Mouse (Mus musculus): ENCODE measurements around the gene Trim25. TPM values are rescaled to one million over a fixed set of nuclear protein-coding genes. Genes with fewer than 3 reads are reported as not detected.
A peak's percentile ranks its signal among the peaks of the same experiment; 100 is the strongest.
"Not testable (repeated sequence)": the region's sequence is repeated elsewhere in the genome, so short reads cannot be mapped to it uniquely, and the experiment has no call there.

Trim25 gene
- polyA plus RNA-seq, 1 experiment from 2014 or later, result 24.2 TPM

DNA sequence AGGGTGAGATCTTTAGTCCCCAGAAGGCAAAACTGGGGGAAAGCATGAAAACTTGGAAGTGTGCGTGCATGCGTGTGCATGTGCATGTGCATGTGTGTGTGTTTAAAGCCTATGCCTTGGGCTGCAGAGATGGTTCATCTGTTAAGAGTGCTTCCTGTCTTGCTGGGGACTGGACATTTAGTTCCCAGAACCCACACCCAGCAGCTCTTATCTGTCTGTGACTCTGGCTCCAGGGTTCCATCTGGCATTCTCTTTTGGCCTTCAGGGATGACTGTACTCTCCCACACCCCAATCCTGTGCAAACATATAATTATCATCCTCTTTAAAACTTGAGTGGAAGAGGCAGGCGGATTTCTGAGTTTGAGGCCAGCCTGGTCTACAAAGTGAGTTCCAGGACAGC lies 26.9 kb downstream of the Trim25 start:
- H3K9ac ChIP-seq (ENCODE audit: low read length), result no peak overlapping the region
- H3K27me3 ChIP-seq (ENCODE audit: control insufficient read depth, insufficient read depth, low read depth, low read length), result no peaks in the 10 kb centered on the region
- H3K9me3 ChIP-seq (ENCODE audit: control insufficient read depth, low read length), result no peaks in the 10 kb centered on the region
- H3K36me3 ChIP-seq (ENCODE audit: control insufficient read depth, insufficient read depth, low read length), result no peaks in the 10 kb centered on the region
- no peak overlapping the region for H3K27ac ChIP-seq (ENCODE audit: low read length)
- H3K4me3 ChIP-seq (ENCODE audit: low read length), result no peak overlapping the region
- no peak for ATAC-seq (ENCODE audit: low read depth)
- no peak overlapping the region for H3K4me2 ChIP-seq (ENCODE audit: low read depth, low read length)
- H3K4me1 ChIP-seq (replicated peaks; ENCODE audit: control insufficient read depth, insufficient read depth, low read length), result peaks cover 17% of the 10 kb centered on the region
- 94% methylated on average over 3 of the region's 3 CpGs for WGBS

DNA sequence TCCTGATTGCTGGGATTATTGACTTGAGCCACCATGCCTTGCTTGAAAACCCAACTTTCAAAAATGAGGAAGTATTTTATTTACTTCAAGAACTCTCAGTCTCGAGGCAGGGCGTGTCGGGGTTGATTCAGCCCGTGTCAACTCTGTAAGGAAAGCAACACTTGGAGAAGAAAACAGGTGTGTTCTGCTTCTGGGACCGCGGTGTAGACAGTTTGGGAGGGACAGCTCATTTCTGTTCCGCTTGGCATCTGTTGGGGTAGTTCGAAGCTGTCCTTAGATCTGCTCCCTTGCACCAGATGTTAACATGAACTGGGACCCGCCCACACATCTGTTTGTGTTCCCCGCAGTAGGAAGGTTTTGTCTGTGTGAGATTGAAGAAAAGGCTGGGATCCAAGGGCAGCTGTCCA lies 28.8 kb downstream of the Trim25 start:
- no peak overlapping the region for H3K4me2 ChIP-seq (ENCODE audit: low read depth, low read length)
- H3K4me3 ChIP-seq (ENCODE audit: low read length), result no peak overlapping the region
- H3K27ac ChIP-seq (ENCODE audit: low read length), result no peak overlapping the region
- no peak for ATAC-seq (ENCODE audit: low read depth)
- no peaks in the 10 kb centered on the region for H3K27me3 ChIP-seq (ENCODE audit: control insufficient read depth, insufficient read depth, low read depth, low read length)
- 60% methylated on average over 10 of the region's 10 CpGs for WGBS
- peaks cover 17% of the 10 kb centered on the region for H3K4me1 ChIP-seq (replicated peaks; ENCODE audit: control insufficient read depth, insufficient read depth, low read length)
- no peaks in the 10 kb centered on the region for H3K36me3 ChIP-seq (ENCODE audit: control insufficient read depth, insufficient read depth, low read length)
- no peak overlapping the region for H3K9ac ChIP-seq (ENCODE audit: low read length)
- H3K9me3 ChIP-seq (ENCODE audit: control insufficient read depth, low read length), result no peaks in the 10 kb centered on the region

DNA sequence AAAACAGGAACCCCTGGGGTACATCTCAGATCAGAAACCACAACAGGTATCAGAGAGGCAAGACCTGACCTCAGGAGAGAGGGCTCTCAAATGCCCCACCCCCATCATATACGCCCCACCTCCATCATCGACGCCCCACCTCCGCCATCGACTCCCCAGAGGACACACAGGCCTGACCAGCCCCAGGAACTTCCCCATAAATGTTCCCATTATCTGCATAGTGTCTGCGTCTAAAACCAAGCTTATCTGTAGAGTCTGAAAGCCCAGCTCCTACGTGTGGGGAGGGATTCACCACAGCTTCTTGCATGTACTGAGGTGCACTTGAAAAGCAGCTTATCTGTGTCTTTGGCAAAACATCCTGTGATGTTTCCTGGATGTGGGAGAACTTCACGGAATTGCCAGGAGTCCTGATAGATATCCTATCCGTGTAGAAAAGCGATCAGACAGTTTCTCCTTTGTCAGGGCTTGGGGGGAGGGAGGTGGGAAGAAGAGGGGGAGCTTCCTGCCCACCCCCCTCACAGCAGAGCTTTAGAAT lies 29.8 kb downstream of the Trim25 start:
- H3K36me3 ChIP-seq (ENCODE audit: control insufficient read depth, insufficient read depth, low read length), result no peaks in the 10 kb centered on the region
- H3K4me3 ChIP-seq (ENCODE audit: low read length), result no peak overlapping the region
- no peaks in the 10 kb centered on the region for H3K27me3 ChIP-seq (ENCODE audit: control insufficient read depth, insufficient read depth, low read depth, low read length)
- H3K9me3 ChIP-seq (ENCODE audit: control insufficient read depth, low read length), result no peaks in the 10 kb centered on the region
- peak overlapping the region; percentile 7 for H3K27ac ChIP-seq (ENCODE audit: low read length)
- H3K4me1 ChIP-seq (replicated peaks; ENCODE audit: control insufficient read depth, insufficient read depth, low read length), result peaks cover 17% of the 10 kb centered on the region
- WGBS, result 28% methylated on average over 10 of the region's 10 CpGs
- no peak for ATAC-seq (ENCODE audit: low read depth)
- H3K9ac ChIP-seq (ENCODE audit: low read length), result no peak overlapping the region
- H3K4me2 ChIP-seq (ENCODE audit: low read depth, low read length), result no peak overlapping the region

DNA sequence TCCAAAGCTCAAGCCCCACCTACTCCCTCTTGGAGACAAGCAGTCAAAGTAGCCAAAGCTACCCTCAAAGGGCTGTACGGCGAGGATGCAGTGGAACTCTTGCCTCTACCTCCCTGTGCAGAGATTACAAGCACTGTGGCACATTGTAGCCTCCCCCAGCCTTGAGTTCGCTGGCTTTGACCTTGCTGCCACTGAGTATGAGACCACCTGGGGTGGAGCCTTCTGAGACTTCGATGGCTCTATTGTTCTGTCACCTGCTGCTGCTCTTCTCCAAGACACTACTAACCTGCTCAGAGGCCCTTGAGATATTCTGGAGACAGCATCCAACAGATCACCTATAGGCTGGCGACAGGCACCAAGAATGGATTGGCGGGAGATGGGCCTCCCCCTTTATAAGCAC lies 31.4 kb downstream of the Trim25 start:
- Histone ChIP-seq H3K4me3 (ENCODE audit: low read length) (no peak overlapping the region), H3K9ac (ENCODE audit: low read length) (no peak overlapping the region), H3K9me3 (ENCODE audit: control insufficient read depth, low read length) (no peaks in the 10 kb centered on the region), H3K27me3 (ENCODE audit: control insufficient read depth, insufficient read depth, low read depth, low read length) (no peaks in the 10 kb centered on the region), H3K4me1 (replicated peaks; ENCODE audit: control insufficient read depth, insufficient read depth, low read length) (peaks cover 10% of the 10 kb centered on the region), H3K4me2 (ENCODE audit: low read depth, low read length) (no peak overlapping the region), H3K27ac (ENCODE audit: low read length) (no peak overlapping the region), H3K36me3 (ENCODE audit: control insufficient read depth, insufficient read depth, low read length) (no peaks in the 10 kb centered on the region)
- no peak for ATAC-seq (ENCODE audit: low read depth)
- 73% methylated on average over 6 of the region's 6 CpGs for WGBS

DNA sequence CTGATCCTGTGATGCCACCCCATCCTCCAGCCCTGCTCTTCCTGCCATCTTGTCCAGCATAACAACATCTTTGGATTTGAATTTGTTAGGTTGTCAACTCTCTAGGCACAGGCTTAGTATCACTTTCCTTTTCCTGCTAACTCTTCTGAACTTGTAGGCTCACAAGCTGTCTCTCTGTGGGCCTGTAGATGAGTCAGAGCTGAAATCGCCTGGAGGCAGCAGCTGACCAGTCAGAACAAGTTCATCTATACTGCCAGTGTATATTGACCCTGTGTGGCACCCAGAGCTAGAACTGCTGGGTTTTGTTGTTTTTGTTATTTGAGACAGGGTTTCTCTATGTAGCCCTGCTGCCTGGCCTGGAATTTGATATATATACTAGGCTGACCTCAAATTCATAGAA lies 32.0 kb downstream of the Trim25 start:
- Histone ChIP-seq H3K9ac (ENCODE audit: low read length) (no peak overlapping the region), H3K4me3 (ENCODE audit: low read length) (no peak overlapping the region), H3K27ac (ENCODE audit: low read length) (no peak overlapping the region), H3K36me3 (ENCODE audit: control insufficient read depth, insufficient read depth, low read length) (no peaks in the 10 kb centered on the region), H3K9me3 (ENCODE audit: control insufficient read depth, low read length) (no peaks in the 10 kb centered on the region), H3K4me1 (replicated peaks; ENCODE audit: control insufficient read depth, insufficient read depth, low read length) (peaks cover 10% of the 10 kb centered on the region), H3K4me2 (ENCODE audit: low read depth, low read length) (no peak overlapping the region), H3K27me3 (ENCODE audit: control insufficient read depth, insufficient read depth, low read depth, low read length) (no peaks in the 10 kb centered on the region)
- 69% methylated on average over 1 of the region's 1 CpGs for WGBS
- no peak for ATAC-seq (ENCODE audit: low read depth)

DNA sequence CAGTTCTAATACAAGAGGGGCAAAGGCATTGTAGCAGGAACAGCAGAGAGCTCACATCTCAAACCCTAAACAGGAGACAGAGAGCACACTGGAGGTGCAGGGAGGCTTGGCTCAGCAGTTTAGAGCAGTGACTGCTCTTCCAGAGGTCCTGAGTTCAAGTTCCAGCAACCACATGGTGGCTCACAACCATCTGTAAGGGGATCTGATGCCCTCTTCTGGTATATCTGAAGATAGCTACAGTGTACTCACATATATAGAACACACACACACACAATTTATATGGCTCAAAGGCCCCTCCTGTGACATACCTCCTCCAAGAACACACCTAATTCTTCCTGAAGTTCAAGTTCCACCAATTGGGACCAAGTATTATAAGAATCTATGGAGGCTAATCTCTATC lies 35.4 kb downstream of the Trim25 start:
- no peaks in the 10 kb centered on the region for H3K9me3 ChIP-seq (ENCODE audit: control insufficient read depth, low read length)

DNA sequence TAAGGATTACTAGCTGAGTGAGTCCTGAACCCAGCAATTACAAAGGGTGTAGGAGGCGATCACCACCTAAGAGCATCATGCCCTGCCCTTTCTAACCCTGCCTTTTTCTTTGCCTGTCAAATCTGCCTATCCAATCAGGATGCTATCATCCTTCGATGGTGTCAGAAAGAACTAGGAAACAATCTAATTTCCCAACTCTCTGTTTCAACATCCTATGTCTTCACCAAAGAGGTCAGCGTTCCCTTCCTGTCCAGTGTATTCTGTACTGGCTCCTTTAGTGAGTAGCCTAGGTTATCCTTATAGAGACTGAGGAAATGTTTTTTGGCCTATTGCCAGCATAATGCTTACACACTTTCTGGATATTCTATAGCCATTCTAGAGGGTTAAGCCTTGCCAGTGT lies 36.4 kb downstream of the Trim25 start:
- H3K9ac ChIP-seq (ENCODE audit: low read length), result no peak overlapping the region
- H3K4me3 ChIP-seq (ENCODE audit: low read length), result no peak overlapping the region
- H3K36me3 ChIP-seq (ENCODE audit: control insufficient read depth, insufficient read depth, low read length), result peaks cover 12% of the 10 kb centered on the region
- H3K9me3 ChIP-seq (ENCODE audit: control insufficient read depth, low read length), result no peaks in the 10 kb centered on the region
- H3K27me3 ChIP-seq (ENCODE audit: control insufficient read depth, insufficient read depth, low read depth, low read length), result no peaks in the 10 kb centered on the region
- ATAC-seq (ENCODE audit: low read depth), result no peak
- H3K27ac ChIP-seq (ENCODE audit: low read length), result no peak overlapping the region
- 68% methylated on average over 3 of the region's 3 CpGs for WGBS
- H3K4me1 ChIP-seq (replicated peaks; ENCODE audit: control insufficient read depth, insufficient read depth, low read length), result no peaks in the 10 kb centered on the region
- no peak overlapping the region for H3K4me2 ChIP-seq (ENCODE audit: low read depth, low read length)

More for the DNA sequence above, 35.4 kb downstream of the Trim25 start:
- Histone ChIP-seq H3K36me3 (ENCODE audit: control insufficient read depth, insufficient read depth, low read length) (peaks cover 7% of the 10 kb centered on the region; the same call in 1 of the 2 replicates), H3K27me3 (ENCODE audit: control insufficient read depth, insufficient read depth, low read depth, low read length) (no peaks in the 10 kb centered on the region), H3K4me2 (ENCODE audit: low read depth, low read length) (no peak overlapping the region), H3K4me3 (ENCODE audit: low read length) (no peak overlapping the region), H3K4me1 (replicated peaks; ENCODE audit: control insufficient read depth, insufficient read depth, low read length) (no peaks in the 10 kb centered on the region), H3K9ac (ENCODE audit: low read length) (no peak overlapping the region), H3K27ac (ENCODE audit: low read length) (no peak overlapping the region)
- ATAC-seq (ENCODE audit: low read depth), result no peak

DNA sequence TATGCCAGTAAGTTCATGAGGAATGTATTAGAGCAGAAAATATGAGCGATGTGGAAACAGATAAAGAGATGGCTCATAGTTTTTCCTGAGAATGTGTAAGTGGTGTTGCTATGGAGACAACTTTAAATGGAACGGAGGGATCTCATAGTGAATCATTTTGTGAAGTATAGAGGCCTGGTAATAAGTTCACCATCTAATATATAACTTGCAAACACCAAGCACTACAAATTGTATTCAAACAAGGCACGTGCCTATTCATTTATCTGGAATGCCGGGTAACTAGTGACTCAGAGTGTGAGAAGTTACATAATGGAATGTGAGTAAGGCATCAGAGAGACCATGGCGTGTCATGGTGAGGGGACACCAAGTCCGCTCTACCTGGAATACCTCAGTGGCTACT lies 39.3 kb downstream of the Trim25 start:
- Histone ChIP-seq H3K36me3 (ENCODE audit: control insufficient read depth, insufficient read depth, low read length) (peaks cover 16% of the 10 kb centered on the region), H3K9me3 (ENCODE audit: control insufficient read depth, low read length) (no peaks in the 10 kb centered on the region), H3K4me2 (ENCODE audit: low read depth, low read length) (no peak overlapping the region), H3K27ac (ENCODE audit: low read length) (no peak overlapping the region), H3K4me1 (replicated peaks; ENCODE audit: control insufficient read depth, insufficient read depth, low read length) (no peaks in the 10 kb centered on the region), H3K27me3 (ENCODE audit: control insufficient read depth, insufficient read depth, low read depth, low read length) (no peaks in the 10 kb centered on the region), H3K9ac (ENCODE audit: low read length) (no peak overlapping the region), H3K4me3 (ENCODE audit: low read length) (no peak overlapping the region)
- no peak for ATAC-seq (ENCODE audit: low read depth)
- WGBS, result 86% methylated on average over 6 of the region's 6 CpGs

DNA sequence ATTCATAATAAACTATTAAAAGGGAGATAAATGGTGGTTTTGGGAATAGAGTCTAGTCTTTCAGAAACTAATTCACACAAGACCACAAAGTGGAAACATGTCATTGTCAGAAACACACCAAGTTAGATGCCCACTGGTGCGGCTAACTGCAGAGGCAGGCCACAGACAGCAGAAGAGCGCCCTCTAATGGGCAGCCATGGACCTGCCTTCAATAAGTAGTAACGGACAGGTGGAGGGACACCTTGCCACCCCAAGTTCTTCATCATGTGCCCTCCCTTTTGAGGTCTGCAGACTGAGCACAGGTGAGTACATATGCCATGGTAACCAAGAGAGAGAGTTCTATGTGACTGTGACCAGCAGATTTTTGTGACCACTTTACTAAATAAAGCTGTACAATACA lies 40.1 kb downstream of the Trim25 start:
- no peak for ATAC-seq (ENCODE audit: low read depth)
- H3K4me3 ChIP-seq (ENCODE audit: low read length), result no peak overlapping the region
- no peaks in the 10 kb centered on the region for H3K4me1 ChIP-seq (replicated peaks; ENCODE audit: control insufficient read depth, insufficient read depth, low read length)
- peaks cover 21% of the 10 kb centered on the region for H3K36me3 ChIP-seq (ENCODE audit: control insufficient read depth, insufficient read depth, low read length)
- 29% methylated on average over 3 of the region's 3 CpGs for WGBS
- no peak overlapping the region for H3K4me2 ChIP-seq (ENCODE audit: low read depth, low read length)
- H3K9ac ChIP-seq (ENCODE audit: low read length), result no peak overlapping the region
- no peaks in the 10 kb centered on the region for H3K9me3 ChIP-seq (ENCODE audit: control insufficient read depth, low read length)
- H3K27ac ChIP-seq (ENCODE audit: low read length), result no peak overlapping the region
- H3K27me3 ChIP-seq (ENCODE audit: control insufficient read depth, insufficient read depth, low read depth, low read length), result no peaks in the 10 kb centered on the region

DNA sequence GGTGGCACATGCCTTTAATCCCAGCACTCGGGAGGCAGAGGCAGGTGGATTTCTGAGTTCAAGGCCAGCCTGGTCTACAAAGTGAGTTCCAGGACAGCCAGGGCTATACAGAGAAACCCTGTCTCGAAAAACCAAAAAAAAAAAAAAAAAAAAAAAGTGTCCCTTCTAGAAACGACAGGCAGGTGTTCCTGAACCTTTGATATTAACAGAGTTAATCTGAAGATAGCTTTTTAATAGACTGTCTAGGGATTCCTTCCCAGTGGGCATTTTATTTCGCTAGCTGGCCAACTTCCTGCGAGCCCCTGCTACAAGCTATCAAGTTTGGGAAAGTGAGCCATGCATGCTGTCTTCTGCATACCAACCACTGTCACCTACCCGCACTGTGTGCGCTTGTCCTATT lies 41.9 kb downstream of the Trim25 start:
- not testable (repeated sequence) for H3K4me1 ChIP-seq (replicated peaks; ENCODE audit: control insufficient read depth, insufficient read depth, low read length); H3K4me2 ChIP-seq (ENCODE audit: low read depth, low read length); H3K9me3 ChIP-seq (ENCODE audit: control insufficient read depth, low read length); H3K27ac ChIP-seq (ENCODE audit: low read length); H3K4me3 ChIP-seq (ENCODE audit: low read length); H3K27me3 ChIP-seq (ENCODE audit: control insufficient read depth, insufficient read depth, low read depth, low read length); ATAC-seq (ENCODE audit: low read depth); H3K9ac ChIP-seq (ENCODE audit: low read length)
- peaks cover 37% of the 10 kb centered on the region for H3K36me3 ChIP-seq (ENCODE audit: control insufficient read depth, insufficient read depth, low read length)
- WGBS, result 88% methylated on average over 6 of the region's 7 CpGs

All from lung, embryonic 16.5 days (tissue).